Mouse (Mus musculus) left cerebral cortex, postnatal 14 days (tissue): ENCODE results near the gene Clasp2. TPM values are rescaled to one million over a fixed set of nuclear protein-coding genes. Genes with fewer than 3 reads are reported as not detected.
A peak's percentile ranks its signal among the peaks of the same experiment; 100 is the strongest.

Source experiments
- DNase-seq, 2 experiments: peaks; one replicate each; pipeline ENCODE4 v3.0.0; 2021 to 2022; ENCODE audit warnings: low spot score in 2 of 2, mixed read lengths in 1 of 2
- intact Hi-C: fragments of 180-260 bp; cut with DNase I; formaldehyde crosslinking; loops from one replicate; pipeline ENCODE4 v1.15.1; 2025
- total RNA-seq, 2 experiments: library from RNA; stranded (reverse); gene quantifications; 2 replicates each; pipeline ENCODE4 v1.2.3; 2021

The Clasp2 gene
- total RNA-seq, 2 experiments from 2014 or later = 297 to 298 TPM

DNA sequence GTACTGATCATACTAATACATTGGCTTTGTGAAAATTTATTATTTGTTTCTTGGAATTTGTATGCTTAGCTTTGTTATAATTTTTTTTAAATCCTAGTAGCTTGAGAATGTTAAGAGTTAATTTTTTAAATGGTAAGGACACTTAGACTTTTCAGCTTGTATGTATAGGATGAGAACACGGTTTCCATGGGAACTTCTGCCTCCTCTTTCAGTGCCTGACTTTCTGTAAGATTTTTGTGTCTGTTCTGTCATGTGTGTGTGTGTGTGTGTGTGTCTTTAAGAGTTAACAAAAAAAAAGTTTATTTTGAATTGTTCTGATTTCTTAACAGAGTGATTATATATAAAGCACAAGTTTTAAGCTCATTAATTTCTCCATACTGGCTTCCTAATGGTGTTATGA, 70.1 kb downstream of the Clasp2 start:
- peak in 1 of 2 experiments; percentile 68 for DNase-seq
- intact Hi-C loops = no loop called here

DNA sequence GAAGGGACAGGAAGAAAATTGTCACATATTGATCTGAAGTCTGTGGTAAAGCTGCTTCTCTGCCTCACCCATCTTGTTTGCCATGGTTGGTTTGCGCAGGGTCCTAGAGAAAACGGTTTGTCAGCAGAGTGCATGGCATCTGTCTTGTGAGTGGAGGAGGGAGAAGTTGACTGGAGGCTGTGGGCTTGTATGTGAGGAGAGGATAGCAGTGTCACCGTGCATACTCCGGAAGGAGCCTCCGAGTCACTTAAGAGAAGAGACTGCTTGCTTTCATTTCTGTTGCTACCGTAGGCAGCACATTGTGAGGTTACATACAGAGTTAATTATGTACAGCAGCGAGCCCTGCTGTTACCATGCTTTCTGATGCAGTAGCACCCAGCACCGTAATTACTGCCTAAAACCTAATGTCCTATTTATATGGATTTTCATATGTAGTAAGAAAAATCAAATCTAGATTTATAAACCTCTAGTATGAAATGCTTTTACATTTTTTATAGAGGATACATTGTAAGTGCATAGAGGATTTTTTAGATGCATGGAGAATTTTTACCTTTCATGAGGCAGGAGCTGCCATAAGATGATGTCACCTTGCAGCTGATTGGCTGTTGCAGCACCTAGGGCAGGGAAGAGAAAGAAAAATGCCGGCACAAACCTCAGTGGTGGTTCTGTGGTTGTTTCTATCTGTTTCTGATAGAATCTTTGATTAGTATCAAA, 70.8 kb downstream of the Clasp2 start:
- peak; percentile 73 to 84 for DNase-seq
- intact Hi-C loops = no loop called here

DNA sequence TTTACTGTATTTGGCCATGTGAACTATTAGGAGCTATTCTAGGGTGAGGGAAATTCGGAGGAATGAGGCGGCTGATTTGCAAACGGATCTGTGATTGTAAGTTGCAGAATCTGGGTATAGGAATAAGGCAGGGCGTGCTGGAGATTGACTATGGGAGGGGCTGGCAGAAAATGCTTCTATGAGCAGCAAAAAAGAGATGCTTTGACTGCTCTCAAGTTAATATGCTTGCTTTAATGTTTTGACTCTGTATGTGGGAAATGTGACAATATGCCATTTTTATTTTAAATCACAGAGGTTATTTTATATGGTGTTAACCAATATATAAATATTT, 71.4 kb downstream of the Clasp2 start:
- no peak for DNase-seq

DNA sequence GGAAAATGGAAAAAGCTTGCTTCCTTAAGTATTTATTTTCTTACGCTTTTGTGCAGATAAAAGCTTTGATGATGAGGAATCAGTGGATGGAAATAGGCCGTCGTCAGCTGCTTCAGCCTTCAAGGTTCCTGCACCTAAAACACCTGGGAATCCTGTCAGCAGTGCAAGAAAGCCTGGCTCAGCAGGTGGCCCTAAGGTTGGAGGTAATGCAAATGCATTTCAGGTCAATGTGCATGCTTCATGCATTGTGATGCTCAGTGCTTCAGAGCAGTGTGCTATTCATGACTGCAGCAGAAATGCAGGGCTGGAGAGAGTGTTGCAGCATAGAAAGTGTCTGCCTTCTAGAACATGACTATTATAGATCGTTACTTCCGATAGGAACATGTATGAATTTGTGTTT, 71.8 kb downstream of the Clasp2 start:
- intact Hi-C loops = no loop called here

More for the DNA sequence above, 71.4 kb downstream of the Clasp2 start:
- intact Hi-C loops = no loop called here

DNA sequence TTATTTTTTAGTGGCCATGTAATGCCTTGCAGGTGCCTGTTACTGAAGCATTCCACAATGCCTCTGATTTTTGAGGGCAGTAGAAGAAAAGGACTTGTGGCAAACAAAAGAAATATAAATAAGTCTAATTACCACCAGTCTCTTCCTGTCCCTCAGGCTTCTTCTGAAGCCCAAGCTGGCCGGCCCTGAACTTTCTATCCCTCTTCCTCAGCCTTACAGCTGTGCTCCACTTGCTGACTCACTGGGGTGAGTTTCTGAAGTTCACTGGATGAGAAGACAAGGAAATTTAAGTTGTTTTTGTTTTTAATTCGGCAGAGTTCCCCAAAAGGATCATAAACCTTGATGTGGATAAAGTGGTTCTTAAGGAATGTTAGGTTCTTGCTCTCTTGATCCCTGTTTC, 74.6 kb downstream of the Clasp2 start:
- DNase-seq = no peak
- intact Hi-C loops = no loop called here

More for the DNA sequence above, 71.8 kb downstream of the Clasp2 start:
- no peak for DNase-seq

DNA sequence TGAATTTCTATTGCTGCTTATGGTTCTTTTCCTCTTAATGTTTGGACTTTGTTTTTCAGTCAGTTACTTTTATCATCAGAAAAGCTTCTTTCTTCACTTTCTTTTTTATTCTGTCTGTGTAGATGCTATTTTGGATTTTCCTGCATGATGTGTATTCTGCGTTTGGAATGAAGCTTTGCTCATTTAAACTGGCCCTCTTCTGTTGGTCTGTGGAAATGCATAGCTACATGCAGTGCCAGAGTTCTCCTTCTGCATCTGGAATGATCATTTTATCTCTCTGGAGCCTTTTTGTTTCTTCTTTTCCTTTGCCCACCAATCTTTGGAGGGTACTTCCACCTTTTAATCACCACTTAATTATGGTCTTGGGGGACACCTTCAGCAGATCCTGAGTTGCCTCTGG, 80.9 kb downstream of the Clasp2 start:
- DNase-seq = peak; percentile 26 to 44
- intact Hi-C loops = loop anchor here (2.0 kb wide), 1 partner anchor 79 kb away; no protein-coding TSS in a partner anchor

DNA sequence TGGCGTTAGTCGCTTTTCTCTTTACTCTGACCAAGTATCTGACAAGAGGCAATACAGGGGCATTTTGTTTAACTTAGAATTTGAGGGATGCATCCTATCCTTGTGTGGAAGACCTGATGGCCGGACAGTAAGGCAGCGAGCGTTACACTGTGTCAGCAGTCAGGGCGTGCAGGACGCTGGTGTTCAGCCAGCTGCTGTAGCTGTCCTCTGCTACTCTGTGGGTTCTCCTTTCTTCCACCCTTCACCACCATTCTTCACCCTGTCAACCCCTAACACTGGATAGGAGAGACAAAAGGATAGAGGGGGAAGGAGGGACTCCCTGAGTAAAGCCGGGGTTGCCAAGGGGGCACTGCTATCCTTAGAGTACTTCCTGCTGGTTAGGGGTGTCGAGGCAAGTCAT, 87.4 kb downstream of the Clasp2 start:
- DNase-seq = no peak
- intact Hi-C loops = no loop called here

DNA sequence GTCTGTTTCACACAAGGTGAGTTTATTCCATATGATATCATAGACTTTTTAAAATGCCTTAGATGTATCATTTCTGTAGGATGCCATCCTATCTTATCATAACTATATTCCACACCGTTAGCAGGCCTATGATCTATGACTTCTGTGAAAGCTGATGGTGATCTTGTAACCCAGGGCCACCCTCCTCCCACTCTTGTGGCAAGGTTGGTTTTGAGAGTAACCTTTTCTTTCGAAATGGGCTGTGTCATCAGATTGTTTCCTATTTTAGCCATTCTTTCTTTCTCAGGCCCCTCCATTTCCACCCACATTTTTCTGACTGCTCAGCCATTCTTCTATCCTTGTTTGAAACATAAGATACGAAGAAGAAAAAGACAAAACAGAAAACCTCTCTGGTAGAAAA, 88.9 kb downstream of the Clasp2 start:
- no peak for DNase-seq
- intact Hi-C loops = no loop called here

DNA sequence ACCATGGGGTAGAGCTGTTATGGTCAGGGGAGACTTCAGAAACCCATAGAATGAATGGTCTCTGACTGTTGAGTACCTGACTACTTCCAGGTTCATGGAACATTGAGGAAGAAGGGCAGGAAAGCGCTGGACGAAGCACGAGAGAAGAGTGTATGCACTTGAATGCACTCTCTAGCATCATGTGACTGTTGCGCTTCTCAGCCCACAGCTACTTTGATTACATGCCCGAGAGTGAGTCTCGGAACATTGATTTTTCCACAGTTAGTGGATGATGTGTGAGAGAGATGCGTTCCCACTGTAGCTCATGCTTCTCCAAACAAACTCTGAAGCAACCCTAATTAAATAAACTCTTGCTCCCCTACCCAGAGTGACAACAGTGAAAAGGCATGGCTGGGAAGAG, 92.2 kb downstream of the Clasp2 start:
- no peak for DNase-seq
- intact Hi-C loops = no loop called here

DNA sequence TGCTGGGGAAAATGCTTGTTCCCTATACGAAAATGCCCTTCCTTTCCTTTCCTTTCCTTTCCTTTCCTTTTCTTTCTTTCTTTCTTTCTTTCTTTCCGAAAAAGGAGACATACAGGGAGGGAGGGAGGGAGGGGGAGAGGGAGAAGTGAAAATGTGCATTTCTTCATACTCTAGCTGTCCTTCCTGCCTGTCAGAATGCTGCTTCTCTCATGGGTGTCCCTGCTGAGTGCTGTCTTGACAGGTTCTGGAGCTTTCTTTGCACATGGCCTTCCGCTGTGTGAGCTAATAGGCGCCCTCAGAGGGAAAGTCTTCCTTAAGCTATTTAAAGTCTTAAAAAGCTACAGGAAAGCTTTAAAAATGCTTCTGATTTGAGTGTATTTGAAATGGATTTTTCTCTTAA, 95.7 kb downstream of the Clasp2 start:
- intact Hi-C loops = no loop called here
- DNase-seq = no peak

DNA sequence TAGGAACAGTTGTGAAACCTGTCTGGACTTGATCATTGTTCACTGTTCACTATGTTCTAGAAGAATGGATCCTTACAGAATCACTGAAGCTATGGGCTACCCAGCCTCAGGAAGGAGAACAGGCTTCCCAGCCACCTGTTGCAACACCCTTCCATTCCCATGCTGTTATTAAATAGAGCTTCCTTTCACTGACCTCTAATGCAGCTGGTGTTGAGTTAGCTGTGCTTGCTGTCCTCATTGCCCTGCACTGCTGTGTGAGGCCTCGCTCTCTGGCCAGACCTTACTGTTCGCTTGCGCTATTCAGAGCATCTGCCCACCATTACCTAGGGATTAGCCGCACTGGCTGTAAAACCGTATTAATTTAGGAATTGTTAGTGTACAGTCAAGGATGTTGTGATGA, 96.2 kb downstream of the Clasp2 start:
- peak in 1 of 2 experiments; percentile 16 for DNase-seq
- intact Hi-C loops = no loop called here

DNA sequence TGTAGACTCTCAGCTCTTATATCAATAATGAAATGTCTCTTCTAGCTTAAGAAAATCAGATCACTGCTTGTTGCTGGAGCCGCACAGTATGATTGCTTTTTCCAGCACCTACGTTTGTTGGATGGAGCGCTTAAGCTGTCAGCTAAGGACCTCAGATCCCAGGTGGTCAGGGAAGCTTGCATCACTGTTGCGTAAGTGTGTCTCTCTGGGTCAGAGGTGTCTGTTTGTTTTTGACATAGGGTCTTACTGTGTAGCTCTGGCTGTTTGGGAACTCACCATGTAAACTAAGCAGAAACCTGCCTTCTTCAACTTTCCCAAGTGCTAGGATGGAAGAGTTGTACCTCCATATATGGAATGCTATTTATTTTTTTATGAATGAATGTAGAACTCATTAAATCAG, 102.8 kb downstream of the Clasp2 start:
- intact Hi-C loops = no loop called here
- no peak for DNase-seq

DNA sequence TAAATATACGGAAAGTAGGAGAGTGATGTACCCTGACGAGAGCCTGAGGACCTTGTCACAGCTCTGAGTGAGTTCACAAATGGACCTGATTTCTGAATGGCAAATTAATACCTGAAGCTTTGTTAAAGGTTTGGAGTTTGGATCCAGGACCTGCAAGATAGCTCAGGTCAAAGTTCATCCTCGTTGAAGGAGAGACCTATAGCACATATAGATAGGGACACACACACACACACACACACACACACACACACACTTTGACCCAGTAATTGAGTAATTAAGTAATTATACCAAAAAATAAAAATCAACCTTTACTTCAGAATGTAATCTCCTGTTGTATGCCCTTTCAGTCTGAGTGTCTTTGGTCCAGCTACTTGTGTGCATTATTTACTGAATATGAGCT, 114.2 kb downstream of the Clasp2 start:
- intact Hi-C loops = no loop called here
- DNase-seq = no peak

DNA sequence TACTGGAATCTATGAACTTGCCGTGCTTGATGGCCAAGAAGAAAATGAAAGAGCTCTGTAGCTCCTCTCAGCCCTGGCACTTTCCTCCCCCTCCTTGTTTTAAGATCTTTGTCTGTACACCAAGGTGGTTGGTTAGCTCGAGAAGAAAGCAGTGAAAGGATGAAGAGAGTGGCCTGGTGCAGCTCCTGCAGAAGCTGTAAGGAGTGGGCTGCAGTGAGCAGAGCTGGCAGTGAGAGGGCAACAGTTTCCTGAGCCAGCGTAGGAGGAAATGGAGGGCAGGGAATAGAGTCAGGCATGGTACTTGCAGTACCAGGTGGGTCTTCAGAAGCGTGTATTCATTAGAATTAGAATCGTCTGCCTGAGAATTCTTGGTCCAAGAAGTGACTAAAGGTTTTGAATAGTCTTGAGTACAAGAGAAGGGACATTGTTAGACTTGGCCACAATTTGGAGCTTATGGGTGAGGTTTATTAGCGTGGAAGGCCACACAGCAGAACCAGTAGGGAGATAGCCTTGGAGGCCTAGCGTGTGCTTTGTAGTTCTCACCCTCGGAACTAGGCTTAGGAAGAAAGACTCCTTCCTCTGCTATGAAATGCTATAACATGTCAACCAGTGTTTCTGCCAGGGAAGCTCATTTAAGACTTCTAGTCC, 116.1 kb downstream of the Clasp2 start:
- no peak for DNase-seq
- intact Hi-C loops = no loop called here

DNA sequence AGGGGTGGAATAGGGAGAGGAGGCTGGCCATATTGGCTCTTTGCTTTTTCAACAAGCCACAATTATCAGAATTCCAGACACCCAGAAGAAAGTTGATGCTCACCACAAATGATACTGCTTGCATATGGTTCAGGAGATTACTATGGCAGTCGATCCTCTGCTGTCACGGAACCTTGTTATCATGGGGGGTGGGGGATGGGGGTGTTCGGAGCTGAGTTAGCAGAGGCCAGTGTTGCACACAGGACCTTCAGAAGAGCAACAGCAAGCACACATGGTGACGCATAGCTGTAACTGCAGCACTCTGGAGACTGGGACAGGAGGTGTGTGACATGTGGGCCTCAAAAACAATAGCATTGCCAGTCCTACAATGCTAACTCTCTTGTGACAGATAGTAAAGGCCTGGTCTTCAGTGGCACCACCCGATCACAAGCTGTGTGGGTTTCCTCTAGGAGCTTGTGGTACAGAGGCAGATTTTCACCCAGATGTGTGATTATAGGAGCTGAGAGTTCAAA, 116.7 kb downstream of the Clasp2 start:
- intact Hi-C loops = no loop called here
- DNase-seq = no peak

DNA sequence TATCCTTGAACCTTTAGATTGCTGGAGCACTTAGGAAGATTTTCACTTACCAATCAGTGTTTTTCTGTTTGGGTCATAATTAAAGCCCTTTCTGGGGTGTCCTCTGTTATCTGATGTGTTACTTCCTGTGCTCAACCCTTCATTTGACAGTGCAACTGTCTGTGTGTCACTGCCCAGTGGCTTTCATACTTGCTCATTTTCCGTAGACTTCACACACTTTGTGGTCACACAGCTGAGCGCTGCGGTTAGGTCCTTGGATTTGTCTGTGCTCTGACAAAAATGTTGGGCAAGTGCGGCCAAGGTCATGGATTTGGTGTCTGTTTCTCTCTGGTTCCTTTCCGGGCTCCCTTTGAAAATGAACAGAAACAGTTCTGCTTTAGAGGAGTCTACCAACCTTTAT, 118.1 kb downstream of the Clasp2 start:
- no peak for DNase-seq
- intact Hi-C loops = no loop called here

DNA sequence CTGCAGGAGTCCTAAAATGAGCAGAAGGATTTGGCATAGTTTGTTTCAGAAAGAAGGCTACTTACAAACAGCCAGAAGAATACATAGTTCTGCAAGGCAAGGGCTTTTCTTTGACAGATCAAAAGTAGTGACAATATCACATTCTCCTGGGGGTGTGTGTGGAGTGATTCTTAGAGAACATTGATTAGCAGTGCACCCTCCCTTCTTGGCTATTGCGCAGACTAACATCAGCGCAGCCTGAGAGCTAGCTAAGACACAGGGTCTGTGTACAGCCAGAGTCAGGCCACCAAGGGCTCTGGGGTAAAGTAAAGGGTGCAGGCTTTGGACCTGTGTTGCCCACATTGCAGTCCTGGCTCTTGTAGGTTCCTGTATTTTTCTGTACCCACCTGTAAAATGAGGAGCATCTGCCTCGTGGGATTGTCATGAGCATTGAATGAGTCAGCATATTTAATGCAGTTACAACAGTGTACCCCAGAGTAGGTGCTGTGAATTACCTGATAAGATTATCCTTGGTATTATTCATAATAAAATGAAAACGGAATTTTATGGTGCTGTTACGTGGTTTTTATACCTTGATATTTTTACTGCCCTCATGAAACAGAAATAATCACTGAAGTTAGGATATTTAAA, 122.2 kb downstream of the Clasp2 start:
- intact Hi-C loops = no loop called here
- no peak for DNase-seq

DNA sequence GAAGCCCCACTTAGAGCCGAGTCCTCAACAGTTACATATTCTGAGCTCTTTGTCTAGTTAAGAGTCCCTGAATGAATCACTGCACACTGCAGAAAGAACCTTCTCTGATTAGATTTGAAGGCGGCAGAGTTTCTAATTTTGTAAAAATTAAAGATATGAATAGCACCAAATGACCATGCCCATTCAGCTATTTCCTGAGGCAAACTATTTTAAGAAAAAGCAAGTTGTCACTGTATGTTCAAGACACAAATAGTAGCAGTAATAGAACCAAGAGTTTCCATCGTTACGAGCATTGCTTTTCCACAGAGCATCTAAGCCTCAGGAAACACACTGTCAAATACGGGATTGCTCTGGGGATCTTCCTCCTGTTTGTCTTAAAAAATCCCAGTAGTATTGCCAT, 126.7 kb downstream of the Clasp2 start:
- intact Hi-C loops = loop anchor here (5.0 kb wide), 1 partner anchor 34 kb away; no protein-coding TSS in a partner anchor
- DNase-seq = peak in 1 of 2 experiments; percentile 28

DNA sequence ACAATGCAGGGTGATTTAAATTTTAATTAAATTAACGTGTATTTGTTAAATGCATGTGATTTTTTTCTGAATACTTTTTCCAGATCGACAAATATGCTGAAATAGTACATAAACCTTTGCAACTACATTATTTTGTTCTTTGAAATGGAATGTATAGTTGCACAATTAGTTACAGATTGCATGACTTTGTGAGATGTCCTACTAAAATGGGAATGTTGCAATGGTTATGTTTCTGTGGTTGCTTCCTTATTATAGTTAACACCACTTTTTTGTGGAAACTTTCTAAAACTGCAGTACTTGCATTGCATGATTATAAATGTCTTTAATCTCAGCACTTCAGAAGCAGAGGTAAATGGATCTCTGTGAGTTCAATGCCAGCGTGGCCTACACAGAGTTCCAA, 153.6 kb downstream of the Clasp2 start:
- intact Hi-C loops = loop anchor here (5.0 kb wide), 1 partner anchor 43 kb away; no protein-coding TSS in a partner anchor
- no peak for DNase-seq

DNA sequence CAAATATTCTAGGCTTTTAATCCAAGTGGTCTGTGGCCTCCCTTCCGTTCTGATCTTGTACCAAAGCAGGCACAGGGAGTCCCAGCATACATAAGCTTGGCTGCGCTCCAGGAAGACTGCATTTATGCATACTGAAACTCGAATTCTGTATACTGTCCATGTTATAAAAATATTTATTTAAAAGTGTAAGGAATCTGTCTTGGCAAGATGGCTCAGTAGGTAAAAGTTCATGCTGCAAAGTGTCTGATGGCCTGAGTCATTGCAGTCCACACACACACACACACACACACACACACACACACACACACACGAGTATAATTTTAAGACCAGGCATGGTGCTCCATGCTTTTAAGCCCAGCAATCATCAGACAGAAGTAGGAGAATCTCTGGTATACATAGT, 161.9 kb downstream of the Clasp2 start:
- intact Hi-C loops = loop anchor here (5.0 kb wide), 1 partner anchor 36 kb away; no protein-coding TSS in a partner anchor
- DNase-seq = peak; percentile 25 to 39
